Mouse (Mus musculus) Muller cell, postnatal 12 days (primary cell): ENCODE measurements around the gene Aldh3b3.
"Not testable (repeated sequence)": the region's sequence is repeated elsewhere in the genome, so short reads cannot be mapped to it uniquely, and the experiment has no call there.

Experiments
- DNase-seq: peaks from one replicate; pipeline ENCODE4 v3.0.0-alpha.2; 2015; ENCODE audit errors: inconsistent ontology term

Gene Aldh3b3

GRCm38 (mm10) chr19:3935896-3936850 is 22.3 kb upstream of the Aldh3b3 start:
- peak; percentile 57 for DNase-seq

- DNase-seq: no peak
These were observed 16.1 kb upstream of the Aldh3b3 start for GRCm38 (mm10) chr19:3942315-3942714.

GRCm38 (mm10) chr19:3942986-3943735 is 15.3 kb upstream of the Aldh3b3 start:
- no peak for DNase-seq

GRCm38 (mm10) chr19:3945872-3946564 is 12.4 kb upstream of the Aldh3b3 start:
- DNase-seq: no peak

GRCm38 (mm10) chr19:3946715-3947114 is 11.7 kb upstream of the Aldh3b3 start:
- DNase-seq: peak; percentile 36

GRCm38 (mm10) chr19:3947813-3948212 is 10.6 kb upstream of the Aldh3b3 start:
- DNase-seq: no peak

GRCm38 (mm10) chr19:3948546-3948945 is 9.9 kb upstream of the Aldh3b3 start:
- DNase-seq: no peak

GRCm38 (mm10) chr19:3950331-3950730 is 8.1 kb upstream of the Aldh3b3 start:
- DNase-seq: no peak

GRCm38 (mm10) chr19:3951461-3951860 is 7.0 kb upstream of the Aldh3b3 start:
- DNase-seq: no peak

GRCm38 (mm10) chr19:3952099-3952498 is 6.3 kb upstream of the Aldh3b3 start:
- DNase-seq: no peak

- DNase-seq: no peak
These were observed 3.4 kb upstream of the Aldh3b3 start for GRCm38 (mm10) chr19:3955033-3955432.

- no peak for DNase-seq
These were observed 2.6 kb upstream of the Aldh3b3 start for GRCm38 (mm10) chr19:3955804-3956203.

- not testable (repeated sequence) for DNase-seq
These were observed 979 bp upstream of the Aldh3b3 start for GRCm38 (mm10) chr19:3957296-3958036.

- DNase-seq: no peak
These were observed 585 bp downstream of the Aldh3b3 start for GRCm38 (mm10) chr19:3959030-3959429.

GRCm38 (mm10) chr19:3960211-3960610 is 1.8 kb downstream of the Aldh3b3 start:
- DNase-seq: no peak

- DNase-seq: not testable (repeated sequence)
These were observed 3.4 kb downstream of the Aldh3b3 start for GRCm38 (mm10) chr19:3961805-3962204.

- no peak for DNase-seq
These were observed 4.0 kb downstream of the Aldh3b3 start for GRCm38 (mm10) chr19:3962469-3962868.

- DNase-seq: no peak
These were observed 5.6 kb downstream of the Aldh3b3 start for GRCm38 (mm10) chr19:3964030-3964429.

GRCm38 (mm10) chr19:3966330-3967075 is 8.1 kb downstream of the Aldh3b3 start:
- DNase-seq: no peak

- no peak for DNase-seq
These were observed 8.8 kb downstream of the Aldh3b3 start for GRCm38 (mm10) chr19:3967258-3967657.

GRCm38 (mm10) chr19:3972229-3972628 is 13.8 kb downstream of the Aldh3b3 start, which contains the start of gene Aldh3b2:
Aldh3b2 (plus strand) TSS chr19:3972328.
- no peak for DNase-seq
